Mouse (Mus musculus): ENCODE results near the gene Ppp2r3a. TPM values are rescaled to one million over a fixed set of nuclear protein-coding genes. Genes with fewer than 3 reads are reported as not detected.

The Ppp2r3a gene
- polyA plus RNA-seq, 1 experiment from 2014 or later = 2.2 TPM

GRCm38 (mm10) chr9:101280867-101281266 lies 29.3 kb upstream of the Ppp2r3a start:
- WGBS (ENCODE audit: insufficient replicate concordance) = 82% methylated on average over 6 of the region's 6 CpGs
- no peak overlapping the region for H3K4me2 ChIP-seq
- no peaks in the 10 kb centered on the region for H3K27me3 ChIP-seq
- ATAC-seq (ENCODE audit: low read depth) (no peak), DNase-seq (no peak)
- H3K4me1 ChIP-seq (replicated peaks) = no peaks in the 10 kb centered on the region
- H3K9me3 ChIP-seq (replicated peaks) = no peaks in the 10 kb centered on the region
- H3K9ac ChIP-seq = no peak overlapping the region
- H3K27ac ChIP-seq = no peak overlapping the region
- H3K36me3 ChIP-seq = no peaks in the 10 kb centered on the region
- H3K4me3 ChIP-seq (replicated peaks) = no peak overlapping the region

GRCm38 (mm10) chr9:101280211-101280610 lies 28.6 kb upstream of the Ppp2r3a start:
- H3K9ac ChIP-seq = no peak overlapping the region
- 55% methylated on average over 10 of the region's 10 CpGs for WGBS (ENCODE audit: insufficient replicate concordance)
- no peaks in the 10 kb centered on the region for H3K27me3 ChIP-seq
- no peaks in the 10 kb centered on the region for H3K9me3 ChIP-seq (replicated peaks)
- H3K27ac ChIP-seq = no peak overlapping the region
- ATAC-seq (ENCODE audit: low read depth) = no peak
- no peaks in the 10 kb centered on the region for H3K4me1 ChIP-seq (replicated peaks)
- no peak for DNase-seq
- H3K4me3 ChIP-seq (replicated peaks) = no peak overlapping the region
- no peaks in the 10 kb centered on the region for H3K36me3 ChIP-seq
- H3K4me2 ChIP-seq = no peak overlapping the region

- Histone ChIP-seq H3K27ac (no peak overlapping the region), H3K9ac (no peak overlapping the region), H3K4me2 (no peak overlapping the region), H3K4me1 (replicated peaks) (no peaks in the 10 kb centered on the region), H3K4me3 (replicated peaks) (no peak overlapping the region), H3K27me3 (no peaks in the 10 kb centered on the region), H3K9me3 (replicated peaks) (peaks cover 2% of the 10 kb centered on the region; the same call in 1 of the 2 replicates), H3K36me3 (no peaks in the 10 kb centered on the region)
- ATAC-seq (ENCODE audit: low read depth) (no peak), DNase-seq (no peak)
- WGBS (ENCODE audit: insufficient replicate concordance) = 69% methylated on average over 7 of the region's 7 CpGs
Observed at GRCm38 (mm10) chr9:101272715-101273114, 21.1 kb upstream of the Ppp2r3a start.

- WGBS (ENCODE audit: insufficient replicate concordance) = 50% methylated on average over 5 of the region's 5 CpGs
- Histone ChIP-seq H3K4me2 (no peak overlapping the region), H3K4me3 (replicated peaks) (no peak overlapping the region), H3K9ac (no peak overlapping the region), H3K9me3 (replicated peaks) (peaks cover 2% of the 10 kb centered on the region; the same call in 1 of the 2 replicates), H3K27me3 (no peaks in the 10 kb centered on the region), H3K4me1 (replicated peaks) (no peaks in the 10 kb centered on the region), H3K27ac (no peak overlapping the region), H3K36me3 (no peaks in the 10 kb centered on the region)
- DNase-seq (no peak), ATAC-seq (ENCODE audit: low read depth) (no peak)
Observed at GRCm38 (mm10) chr9:101270020-101270419, 18.4 kb upstream of the Ppp2r3a start.

GRCm38 (mm10) chr9:101266043-101266442 lies 14.4 kb upstream of the Ppp2r3a start:
- H3K27me3 ChIP-seq = no peaks in the 10 kb centered on the region

GRCm38 (mm10) chr9:101265546-101265945 lies 14.0 kb upstream of the Ppp2r3a start:
- ATAC-seq (ENCODE audit: low read depth) (no peak), DNase-seq (no peak)
- 69% methylated on average over 6 of the region's 6 CpGs for WGBS (ENCODE audit: insufficient replicate concordance)
- Histone ChIP-seq H3K27ac (no peak overlapping the region), H3K27me3 (no peaks in the 10 kb centered on the region), H3K4me1 (replicated peaks) (no peaks in the 10 kb centered on the region; the same call in 1 of the 2 replicates), H3K9ac (no peak overlapping the region), H3K4me2 (no peak overlapping the region), H3K36me3 (no peaks in the 10 kb centered on the region), H3K4me3 (replicated peaks) (no peak overlapping the region), H3K9me3 (replicated peaks) (no peaks in the 10 kb centered on the region; the same call in 1 of the 2 replicates)

More at GRCm38 (mm10) chr9:101266043-101266442, 14.4 kb upstream of the Ppp2r3a start:
- DNase-seq = no peak
- ATAC-seq (ENCODE audit: low read depth) = no peak
- Histone ChIP-seq H3K9me3 (replicated peaks) (no peaks in the 10 kb centered on the region; the same call in 1 of the 2 replicates), H3K4me2 (no peak overlapping the region), H3K27ac (no peak overlapping the region), H3K36me3 (no peaks in the 10 kb centered on the region), H3K4me1 (replicated peaks) (no peaks in the 10 kb centered on the region; the same call in 1 of the 2 replicates), H3K4me3 (replicated peaks) (no peak overlapping the region), H3K9ac (no peak overlapping the region)
- 61% methylated on average over 8 of the region's 8 CpGs for WGBS (ENCODE audit: insufficient replicate concordance)

GRCm38 (mm10) chr9:101262815-101263214 lies 11.2 kb upstream of the Ppp2r3a start:
- 68% methylated on average over 3 of the region's 3 CpGs for WGBS (ENCODE audit: insufficient replicate concordance)
- H3K36me3 ChIP-seq = no peaks in the 10 kb centered on the region

GRCm38 (mm10) chr9:101261989-101262571 lies 10.5 kb upstream of the Ppp2r3a start:
- Histone ChIP-seq H3K9ac (no peak overlapping the region), H3K4me3 (replicated peaks) (no peak overlapping the region), H3K9me3 (replicated peaks) (no peaks in the 10 kb centered on the region), H3K4me1 (replicated peaks) (no peaks in the 10 kb centered on the region; the same call in 1 of the 2 replicates), H3K36me3 (no peaks in the 10 kb centered on the region), H3K27ac (no peak overlapping the region), H3K27me3 (no peaks in the 10 kb centered on the region), H3K4me2 (no peak overlapping the region)
- no peak for DNase-seq
- 46% methylated on average over 11 of the region's 11 CpGs for WGBS (ENCODE audit: insufficient replicate concordance)
- ATAC-seq (ENCODE audit: low read depth) = no peak

More at GRCm38 (mm10) chr9:101262815-101263214, 11.2 kb upstream of the Ppp2r3a start:
- no peaks in the 10 kb centered on the region; the same call in 1 of the 2 replicates for H3K4me1 ChIP-seq (replicated peaks)
- H3K9me3 ChIP-seq (replicated peaks) = no peaks in the 10 kb centered on the region
- no peak overlapping the region for H3K9ac ChIP-seq
- H3K4me2 ChIP-seq = no peak overlapping the region
- ATAC-seq (ENCODE audit: low read depth) = no peak
- no peak overlapping the region for H3K4me3 ChIP-seq (replicated peaks)
- no peak overlapping the region for H3K27ac ChIP-seq
- H3K27me3 ChIP-seq = no peaks in the 10 kb centered on the region
- DNase-seq = no peak

GRCm38 (mm10) chr9:101261443-101261842 lies 9.8 kb upstream of the Ppp2r3a start:
- Histone ChIP-seq H3K27me3 (no peaks in the 10 kb centered on the region), H3K27ac (no peak overlapping the region), H3K4me3 (replicated peaks) (no peak overlapping the region), H3K4me2 (no peak overlapping the region), H3K36me3 (no peaks in the 10 kb centered on the region), H3K9ac (no peak overlapping the region), H3K9me3 (replicated peaks) (no peaks in the 10 kb centered on the region), H3K4me1 (replicated peaks) (no peaks in the 10 kb centered on the region; the same call in 1 of the 2 replicates)
- no peak for DNase-seq
- 63% methylated on average over 4 of the region's 4 CpGs for WGBS (ENCODE audit: insufficient replicate concordance)
- ATAC-seq (ENCODE audit: low read depth) = no peak

GRCm38 (mm10) chr9:101253136-101253535 lies 1.5 kb upstream of the Ppp2r3a start:
- no peak for ATAC-seq (ENCODE audit: low read depth)
- Histone ChIP-seq H3K4me3 (replicated peaks) (no peak overlapping the region), H3K4me1 (replicated peaks) (peaks cover 34% of the 10 kb centered on the region), H3K9ac (no peak overlapping the region), H3K27ac (no peak overlapping the region), H3K4me2 (no peak overlapping the region), H3K9me3 (replicated peaks) (no peaks in the 10 kb centered on the region), H3K27me3 (no peaks in the 10 kb centered on the region), H3K36me3 (no peaks in the 10 kb centered on the region)
- 65% methylated on average over 3 of the region's 3 CpGs for WGBS (ENCODE audit: insufficient replicate concordance)
- DNase-seq = no peak

- Histone ChIP-seq H3K36me3 (no peaks in the 10 kb centered on the region), H3K9ac (no peak overlapping the region), H3K4me1 (replicated peaks) (peaks cover 40% of the 10 kb centered on the region), H3K27me3 (no peaks in the 10 kb centered on the region), H3K9me3 (replicated peaks) (no peaks in the 10 kb centered on the region), H3K4me2 (no peak overlapping the region), H3K27ac (no peak overlapping the region), H3K4me3 (replicated peaks) (no peak overlapping the region)
- WGBS (ENCODE audit: insufficient replicate concordance) = 8% methylated on average over 4 of the region's 4 CpGs
- ATAC-seq (ENCODE audit: low read depth) (no peak), DNase-seq (no peak)
Observed at GRCm38 (mm10) chr9:101252541-101252940, 946 bp upstream of the Ppp2r3a start.

Data from liver, embryonic 13.5 days (tissue).